Mouse (Mus musculus) layer of hippocampus, postnatal 10 days (tissue): ENCODE data around the gene Acer3. TPM values are rescaled to one million over a fixed set of nuclear protein-coding genes. Genes with fewer than 3 reads are reported as not detected.

Experiments used
- total RNA-seq, 2 experiments: library from RNA; stranded (reverse); gene quantifications; 2 replicates each; pipeline ENCODE4 v1.2.3; 2021

The Acer3 gene
- total RNA-seq, 2 experiments from 2014 or later: 14.7 to 17.8 TPM

Other genes starting within 250 kb of the Acer3 start
- gene Myo7a, start 201.7 kb downstream of the Acer3 start, total RNA-seq: 10 to 100 TPM; 15.1 to 17.0 TPM
- 1 to 10 TPM; 1.5 to 1.8 TPM for gene Omp, start 175.7 kb downstream of the Acer3 start, total RNA-seq
- gene Capn5, start 142.9 kb downstream of the Acer3 start, total RNA-seq: 10 to 100 TPM; 55.9 to 61.7 TPM
- under 1 TPM in 1 of 2 experiments, not detected in 1; 0.22 TPM for gene B3gnt6, start 121.7 kb downstream of the Acer3 start, total RNA-seq
- 1 to 10 TPM; 6.3 to 7.1 TPM for gene Tsku, start 40.1 kb upstream of the Acer3 start, total RNA-seq
- gene Gucy2d, start 119.2 kb upstream of the Acer3 start, total RNA-seq: not detected
- 1 to 10 TPM; 3.1 to 3.5 TPM for gene Lrrc32, start 168.1 kb upstream of the Acer3 start, total RNA-seq